Mouse (Mus musculus): Measurements from ENCODE around the gene Atrnl1. TPM values are rescaled to one million over a fixed set of nuclear protein-coding genes. Genes with fewer than 3 reads are reported as not detected.
"Not testable (repeated sequence)": the region's sequence is repeated elsewhere in the genome, so short reads cannot be mapped to it uniquely, and the experiment has no call there.

The Atrnl1 gene
- polyA plus RNA-seq, 1 experiment: 8.8 TPM

DNA sequence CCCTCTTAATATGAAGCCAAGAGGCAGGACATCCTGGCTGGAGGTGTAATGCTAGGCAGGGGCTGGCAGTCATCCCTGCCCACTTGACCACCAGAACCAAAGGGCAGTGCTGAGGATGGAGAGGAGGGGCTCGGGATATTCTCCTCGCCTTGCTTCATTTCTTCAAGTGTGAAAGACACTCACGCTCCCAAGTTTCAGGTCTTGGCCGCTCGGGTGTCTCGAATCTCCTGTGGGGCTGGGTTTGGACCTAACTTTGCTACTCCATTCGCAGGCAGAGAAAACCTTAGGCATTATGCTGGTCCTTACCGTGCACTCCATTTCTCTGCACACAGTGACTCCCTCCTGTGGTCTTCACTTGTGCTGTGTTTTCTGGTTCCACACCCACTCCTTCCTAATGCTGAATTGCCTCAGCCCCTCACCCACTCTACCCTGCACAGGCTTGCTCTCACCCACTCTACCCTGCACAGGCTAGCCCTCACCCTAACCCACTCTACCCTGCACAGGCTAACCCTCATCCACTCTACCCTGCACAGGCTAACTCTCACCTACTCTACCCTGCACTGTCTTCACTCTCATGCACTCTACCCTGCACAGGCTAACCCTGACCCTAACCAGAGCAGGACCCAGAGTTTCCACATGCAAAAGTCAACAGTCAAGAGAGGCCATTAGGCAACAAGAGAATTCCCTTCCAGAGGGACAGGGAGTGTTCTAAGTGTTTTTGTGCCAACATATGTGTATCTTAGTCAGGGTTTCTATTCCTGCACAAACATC lies 410.9 kb downstream of the Atrnl1 start:
- no peak overlapping the region for H3K27ac ChIP-seq (ENCODE audit: insufficient read depth, low read depth, low read length)
- TF ChIP-seq CTCF (IDR thresholded peaks at IDR 0.05; ENCODE audit: low read depth, low read length) (no peak), POLR2A (IDR thresholded peaks at IDR 0.05; ENCODE audit: borderline replicate concordance, low read depth, low read length) (no peak)
- H3K4me1 ChIP-seq (ENCODE audit: control insufficient read depth, insufficient read depth, low read length): peaks cover 1% of the 10 kb centered on the region; the same call in 1 of the 2 replicates
- no peak overlapping the region for H3K4me3 ChIP-seq (ENCODE audit: insufficient read depth, low read length)

DNA sequence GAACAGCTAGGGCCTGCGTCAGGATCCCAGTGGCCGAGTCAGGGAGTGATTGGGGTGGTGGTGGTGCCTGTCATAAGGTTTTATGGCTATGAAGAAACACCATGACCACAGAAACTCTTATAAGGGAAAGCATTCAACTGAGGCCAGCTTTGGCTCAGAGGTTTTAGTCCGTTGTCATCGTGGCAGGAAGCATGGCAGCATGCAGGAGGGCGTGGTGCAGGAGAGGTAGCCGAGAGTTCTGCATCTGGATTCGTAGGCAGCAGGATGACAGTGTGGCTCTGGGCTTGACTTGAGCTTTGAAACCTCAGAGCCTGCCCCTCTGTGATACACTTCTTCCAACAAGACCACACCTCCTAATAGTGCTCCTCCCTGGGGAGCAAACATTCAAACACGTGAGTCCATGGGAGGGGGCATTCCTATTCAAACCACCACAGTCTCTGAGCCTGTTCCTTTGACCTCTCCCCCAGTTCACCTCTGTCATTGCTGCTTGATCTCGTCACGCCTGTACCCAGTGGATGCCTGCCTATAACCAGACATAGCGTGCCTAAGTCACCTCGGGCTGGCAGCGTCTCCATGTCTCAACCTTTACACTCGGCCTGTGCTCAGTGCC lies 412.5 kb downstream of the Atrnl1 start:
- H3K27ac ChIP-seq (ENCODE audit: insufficient read depth, low read depth, low read length): no peak overlapping the region
- no peak for TF ChIP-seq CTCF (IDR thresholded peaks at IDR 0.05; ENCODE audit: low read depth, low read length)
- TF ChIP-seq POLR2A (IDR thresholded peaks at IDR 0.05; ENCODE audit: borderline replicate concordance, low read depth, low read length): no peak
- H3K4me1 ChIP-seq (ENCODE audit: control insufficient read depth, insufficient read depth, low read length): no peaks in the 10 kb centered on the region

DNA sequence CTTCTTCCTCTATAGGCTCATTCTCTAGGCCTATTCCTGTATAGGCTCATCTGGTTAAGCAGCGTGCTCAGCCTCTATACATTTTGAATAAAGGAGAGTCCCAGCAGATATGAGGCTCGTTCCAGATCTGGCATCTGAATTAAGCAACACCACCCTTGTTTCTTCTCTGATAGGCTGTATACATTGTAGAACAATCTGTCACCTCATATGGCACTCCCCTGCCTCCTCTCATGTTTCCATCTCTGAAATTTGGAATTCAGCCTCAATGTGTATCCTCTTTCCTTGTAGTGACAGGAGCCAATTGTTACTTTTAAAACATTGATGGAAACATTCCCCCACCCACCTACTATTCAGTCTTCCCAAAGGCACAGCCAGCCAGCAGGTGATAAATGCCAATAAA lies 414.2 kb downstream of the Atrnl1 start:
- no peak overlapping the region for H3K27ac ChIP-seq (ENCODE audit: insufficient read depth, low read depth, low read length)
- no peak for TF ChIP-seq POLR2A (IDR thresholded peaks at IDR 0.05; ENCODE audit: borderline replicate concordance, low read depth, low read length)
- no peak for TF ChIP-seq CTCF (IDR thresholded peaks at IDR 0.05; ENCODE audit: low read depth, low read length)
- no peaks in the 10 kb centered on the region for H3K4me1 ChIP-seq (ENCODE audit: control insufficient read depth, insufficient read depth, low read length)
- H3K4me3 ChIP-seq (ENCODE audit: insufficient read depth, low read length): no peak overlapping the region

More for the DNA sequence above, 412.5 kb downstream of the Atrnl1 start:
- no peak overlapping the region for H3K4me3 ChIP-seq (ENCODE audit: insufficient read depth, low read length)

DNA sequence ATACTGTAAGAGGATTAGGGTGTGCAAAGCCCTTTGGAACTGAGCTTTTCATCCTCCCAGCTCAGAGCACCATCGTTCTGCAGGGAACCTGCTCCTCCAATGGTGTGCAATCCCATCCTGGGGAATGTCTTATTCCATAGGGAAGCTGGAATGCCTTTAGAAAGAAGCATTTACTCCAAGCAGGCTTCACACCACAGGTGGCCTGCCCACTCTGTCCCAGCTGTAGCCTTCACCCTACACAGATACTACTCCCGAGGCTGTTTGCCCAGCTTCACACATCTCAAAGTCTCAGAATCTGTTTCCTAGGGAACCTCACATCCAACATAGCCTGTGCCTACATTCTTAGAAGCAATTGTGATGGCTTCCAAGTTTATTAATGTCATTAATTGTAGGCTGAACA lies 418.8 kb downstream of the Atrnl1 start:
- TF ChIP-seq POLR2A (IDR thresholded peaks at IDR 0.05; ENCODE audit: borderline replicate concordance, low read depth, low read length) (no peak), CTCF (IDR thresholded peaks at IDR 0.05; ENCODE audit: low read depth, low read length) (no peak)
- Histone ChIP-seq H3K4me1 (ENCODE audit: control insufficient read depth, insufficient read depth, low read length) (peaks cover 7% of the 10 kb centered on the region), H3K4me3 (ENCODE audit: insufficient read depth, low read length) (no peak overlapping the region), H3K27ac (ENCODE audit: insufficient read depth, low read depth, low read length) (no peak overlapping the region)

DNA sequence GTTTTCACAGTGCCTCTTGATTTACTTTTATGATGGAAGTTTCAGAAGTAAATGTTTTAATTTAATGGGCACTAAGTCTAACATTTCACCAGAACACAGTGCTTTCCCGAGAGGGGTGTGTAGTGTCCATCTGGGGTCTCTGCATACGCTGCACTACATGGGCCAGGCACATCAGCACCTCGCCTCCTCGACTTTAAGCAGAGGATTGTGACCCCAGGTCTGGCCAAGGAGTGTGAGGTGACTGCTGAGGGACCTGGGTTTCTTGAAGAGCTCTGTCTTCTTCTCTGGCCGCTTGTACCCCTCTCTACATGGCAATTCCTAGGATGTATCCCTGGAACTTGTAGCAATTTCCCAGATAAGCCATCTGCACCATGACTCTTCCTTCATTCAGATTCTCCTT lies 422.4 kb downstream of the Atrnl1 start:
- Histone ChIP-seq H3K4me1 (ENCODE audit: control insufficient read depth, insufficient read depth, low read length) (peaks cover 7% of the 10 kb centered on the region), H3K27ac (ENCODE audit: insufficient read depth, low read depth, low read length) (no peak overlapping the region), H3K4me3 (ENCODE audit: insufficient read depth, low read length) (no peak overlapping the region)
- TF ChIP-seq CTCF (IDR thresholded peaks at IDR 0.05; ENCODE audit: low read depth, low read length) (no peak), POLR2A (IDR thresholded peaks at IDR 0.05; ENCODE audit: borderline replicate concordance, low read depth, low read length) (no peak)

DNA sequence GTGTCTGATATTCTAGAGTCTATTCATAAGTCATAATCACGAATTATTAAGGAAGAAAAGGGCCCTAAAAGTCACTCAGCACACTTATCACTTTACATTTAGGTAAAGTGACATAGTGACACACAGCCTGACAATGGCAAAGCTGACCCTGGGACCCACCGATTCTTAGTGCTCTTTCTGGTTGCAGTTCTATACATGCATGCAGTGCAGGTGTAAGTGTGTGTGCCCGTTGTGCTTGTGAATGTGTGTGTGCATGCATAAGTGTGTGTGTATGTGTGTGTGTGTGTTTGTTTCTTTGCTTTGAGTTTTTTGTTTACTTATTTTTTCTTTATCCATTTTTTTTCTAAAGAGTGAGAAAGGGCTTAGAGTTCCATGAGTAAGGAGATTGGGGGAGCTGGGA lies 425.3 kb downstream of the Atrnl1 start:
- TF ChIP-seq POLR2A (IDR thresholded peaks at IDR 0.05; ENCODE audit: borderline replicate concordance, low read depth, low read length): no peak
- no peak for TF ChIP-seq CTCF (IDR thresholded peaks at IDR 0.05; ENCODE audit: low read depth, low read length)
- H3K27ac ChIP-seq (ENCODE audit: insufficient read depth, low read depth, low read length): no peak overlapping the region
- no peak overlapping the region for H3K4me3 ChIP-seq (ENCODE audit: insufficient read depth, low read length)
- H3K4me1 ChIP-seq (ENCODE audit: control insufficient read depth, insufficient read depth, low read length): peaks cover 7% of the 10 kb centered on the region

DNA sequence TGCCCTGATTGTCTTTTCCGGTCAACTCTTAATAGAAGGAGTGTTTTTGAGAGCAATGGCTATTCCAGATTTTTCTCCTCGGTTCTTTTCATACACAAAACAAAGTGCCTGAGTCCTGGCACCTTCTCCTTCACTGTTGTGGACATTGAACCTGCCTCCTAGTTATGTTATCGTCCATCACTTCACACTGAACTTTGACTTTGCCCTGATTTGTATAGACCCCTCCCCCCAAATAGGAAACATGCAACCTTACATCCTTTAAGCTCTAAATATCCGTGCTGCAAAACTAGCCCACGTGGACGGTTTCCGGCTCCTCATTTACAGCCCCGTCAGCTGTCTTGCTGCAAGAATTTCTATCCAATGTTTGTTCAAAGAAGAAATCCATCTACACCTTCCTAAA lies 432.3 kb downstream of the Atrnl1 start:
- no peaks in the 10 kb centered on the region for H3K4me1 ChIP-seq (ENCODE audit: control insufficient read depth, insufficient read depth, low read length)
- H3K27ac ChIP-seq (ENCODE audit: insufficient read depth, low read depth, low read length): no peak overlapping the region
- no peak overlapping the region for H3K4me3 ChIP-seq (ENCODE audit: insufficient read depth, low read length)
- TF ChIP-seq CTCF (IDR thresholded peaks at IDR 0.05; ENCODE audit: low read depth, low read length) (no peak), POLR2A (IDR thresholded peaks at IDR 0.05; ENCODE audit: borderline replicate concordance, low read depth, low read length) (no peak)

DNA sequence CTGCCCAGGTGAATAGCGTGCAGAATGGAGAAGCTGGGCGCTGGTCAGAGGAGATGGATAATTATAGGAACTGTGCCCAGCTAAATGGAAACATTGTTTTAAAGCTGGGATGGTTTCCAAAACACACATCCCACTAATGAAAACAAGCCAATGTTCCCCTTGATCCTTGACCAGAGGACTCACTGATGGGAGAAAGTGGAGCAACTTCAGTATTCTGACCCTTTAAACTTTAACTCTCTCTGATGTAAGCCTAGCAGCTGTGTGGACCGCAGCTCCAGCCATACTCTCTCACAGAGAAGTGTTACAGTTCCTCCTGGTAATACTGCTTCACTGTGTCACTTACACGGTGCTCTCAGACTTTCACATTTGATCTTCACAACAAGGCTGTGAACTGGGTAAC lies 432.7 kb downstream of the Atrnl1 start:
- H3K4me1 ChIP-seq (ENCODE audit: control insufficient read depth, insufficient read depth, low read length): no peaks in the 10 kb centered on the region
- no peak overlapping the region for H3K27ac ChIP-seq (ENCODE audit: insufficient read depth, low read depth, low read length)
- no peak for TF ChIP-seq POLR2A (IDR thresholded peaks at IDR 0.05; ENCODE audit: borderline replicate concordance, low read depth, low read length)
- TF ChIP-seq CTCF (IDR thresholded peaks at IDR 0.05; ENCODE audit: low read depth, low read length): no peak
- no peak overlapping the region for H3K4me3 ChIP-seq (ENCODE audit: insufficient read depth, low read length)

DNA sequence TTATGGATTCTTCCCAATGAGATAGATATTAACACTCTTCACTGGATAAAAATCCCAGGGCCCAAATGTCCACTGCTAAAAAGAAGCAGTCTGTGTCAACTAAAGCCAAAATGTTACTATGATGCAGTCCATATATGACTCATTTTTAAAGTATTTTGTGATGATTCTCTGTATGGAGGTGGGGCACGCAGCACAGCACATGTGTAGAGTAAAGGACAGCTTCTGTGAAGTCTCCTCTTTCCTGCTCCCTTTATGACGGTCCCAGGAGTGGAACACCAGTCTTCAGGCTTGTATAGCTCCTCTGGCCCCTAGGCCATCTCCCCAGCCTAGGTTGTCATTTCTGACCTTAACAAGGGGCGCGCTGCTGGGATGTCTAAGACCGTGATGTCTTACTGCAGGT lies 434.0 kb downstream of the Atrnl1 start:
- no peaks in the 10 kb centered on the region for H3K4me1 ChIP-seq (ENCODE audit: control insufficient read depth, insufficient read depth, low read length)
- H3K4me3 ChIP-seq (ENCODE audit: insufficient read depth, low read length): no peak overlapping the region
- TF ChIP-seq POLR2A (IDR thresholded peaks at IDR 0.05; ENCODE audit: borderline replicate concordance, low read depth, low read length): no peak
- no peak for TF ChIP-seq CTCF (IDR thresholded peaks at IDR 0.05; ENCODE audit: low read depth, low read length)
- H3K27ac ChIP-seq (ENCODE audit: insufficient read depth, low read depth, low read length): no peak overlapping the region

DNA sequence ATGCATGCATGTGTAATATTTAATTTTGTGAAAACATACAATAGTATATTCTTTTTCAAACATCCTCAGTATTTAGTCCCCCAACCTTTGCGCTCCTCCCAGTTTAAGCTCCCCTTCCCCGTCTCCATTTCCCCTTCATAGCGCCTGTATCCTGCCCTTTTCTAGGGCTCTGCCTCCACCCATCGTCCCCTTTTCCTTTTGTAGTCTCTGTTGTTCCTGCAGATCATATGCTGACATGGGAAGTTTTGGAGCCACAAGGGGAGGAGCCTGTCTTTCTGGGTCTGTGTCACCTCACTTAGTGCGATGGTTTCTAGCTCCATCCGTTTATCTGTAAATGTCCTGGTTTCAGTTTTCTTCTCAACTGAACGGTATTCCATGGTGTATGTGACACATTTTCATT lies 435.8 kb downstream of the Atrnl1 start:
- no peak overlapping the region for H3K27ac ChIP-seq (ENCODE audit: insufficient read depth, low read depth, low read length)
- H3K4me3 ChIP-seq (ENCODE audit: insufficient read depth, low read length): no peak overlapping the region
- no peak for TF ChIP-seq CTCF (IDR thresholded peaks at IDR 0.05; ENCODE audit: low read depth, low read length)
- TF ChIP-seq POLR2A (IDR thresholded peaks at IDR 0.05; ENCODE audit: borderline replicate concordance, low read depth, low read length): no peak
- no peaks in the 10 kb centered on the region for H3K4me1 ChIP-seq (ENCODE audit: control insufficient read depth, insufficient read depth, low read length)

DNA sequence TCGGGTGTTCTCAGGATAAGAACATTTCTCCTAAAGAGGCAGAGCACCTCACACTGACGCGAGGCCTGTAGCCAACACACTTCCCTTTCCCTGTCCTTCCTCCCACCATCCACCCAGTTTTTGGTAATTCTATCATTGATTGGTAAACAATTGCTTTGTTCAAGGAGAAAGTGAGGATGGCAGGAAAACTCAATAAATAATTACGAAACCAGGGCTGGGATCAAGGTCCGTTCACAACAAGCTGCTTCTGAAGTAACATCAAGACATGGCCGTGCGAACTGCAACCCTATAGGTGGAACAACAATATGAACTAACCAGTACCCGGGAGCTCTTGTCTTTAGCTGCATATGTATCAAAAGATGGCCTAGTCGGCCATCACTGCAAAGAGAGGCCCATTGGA lies 439.6 kb downstream of the Atrnl1 start:
- not testable (repeated sequence) for H3K4me1 ChIP-seq (ENCODE audit: control insufficient read depth, insufficient read depth, low read length); H3K27ac ChIP-seq (ENCODE audit: insufficient read depth, low read depth, low read length); H3K4me3 ChIP-seq (ENCODE audit: insufficient read depth, low read length)
